Mouse (Mus musculus) small intestine, adult 2 months (tissue): Measurements from ENCODE around the gene Macrod1.

ENCODE experiments used
- CTCF ChIP-seq: fragments of 200-500 bp; IDR thresholded peaks from 2 replicates; pipeline ENCODE4 v1.5.1; 2012; ENCODE audit warnings: low read depth, mild to moderate bottlenecking, control low read depth, inconsistent platforms, low read length, moderate library complexity, mixed read lengths; ENCODE audit not compliant: insufficient replicate concordance, insufficient read length; ENCODE audit errors: extremely low read depth
- POLR2A ChIP-seq: fragments of 200-500 bp; IDR thresholded peaks from 2 replicates; pipeline ENCODE4 v1.6.1; 2012; ENCODE audit warnings: low read depth, mild to moderate bottlenecking, control low read depth, inconsistent platforms, low read length, moderate library complexity

- TF ChIP-seq POLR2A (no peak), CTCF (no peak)
Measured at GRCm38 (mm10) chr19:7181496-7181895, 124.9 kb downstream of the Macrod1 start.
